Mouse (Mus musculus) left cerebral cortex, postnatal 14 days (tissue): ENCODE data around the gene Col4a2. TPM values are rescaled to one million over a fixed set of nuclear protein-coding genes. Genes with fewer than 3 reads are reported as not detected.
A peak's percentile ranks its signal among the peaks of the same experiment; 100 is the strongest.

Source experiments
- DNase-seq, 2 experiments: peaks; one replicate each; pipeline ENCODE4 v3.0.0; 2021 to 2022; ENCODE audit warnings: low spot score in 2 of 2, mixed read lengths in 1 of 2
- intact Hi-C: fragments of 180-260 bp; cut with DNase I; formaldehyde crosslinking; loops from one replicate; pipeline ENCODE4 v1.15.1; 2025
- total RNA-seq, 2 experiments: library from RNA; stranded (reverse); gene quantifications; 2 replicates each; pipeline ENCODE4 v1.2.3; 2021

Col4a2 gene
- total RNA-seq, 2 experiments from 2014 or later = 72.4 to 78.6 TPM

DNA sequence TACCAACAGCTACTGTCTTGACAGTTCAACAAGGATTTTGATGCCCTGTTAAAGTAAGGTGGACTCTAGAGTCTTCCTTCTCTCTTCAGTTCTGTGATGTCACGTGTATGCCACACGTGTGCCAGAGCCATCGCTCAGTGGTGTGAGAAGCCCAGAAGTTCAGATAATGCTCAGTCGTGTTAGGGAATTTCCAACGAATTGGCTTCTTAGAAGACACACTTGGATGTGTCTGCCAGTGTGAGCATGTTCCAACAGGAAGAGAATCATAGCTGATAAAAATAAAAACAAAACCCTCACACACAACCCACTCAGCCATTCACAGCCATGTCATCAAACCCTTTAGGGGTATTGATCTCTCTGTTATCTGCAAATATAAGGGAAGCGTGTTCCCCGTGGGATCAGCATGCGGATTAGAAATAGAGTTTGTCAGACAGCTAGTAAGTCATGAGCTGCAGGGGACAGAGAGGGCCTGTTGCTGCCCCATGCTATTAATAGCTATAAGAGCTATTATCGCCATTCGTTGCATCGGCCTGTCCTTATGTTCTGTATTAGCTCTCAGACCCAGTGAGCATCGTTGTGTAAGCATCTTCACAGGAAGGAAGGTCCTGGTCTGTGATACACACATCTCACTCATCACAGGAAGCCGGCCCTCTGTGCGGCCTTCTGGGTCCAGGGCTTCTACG, 61.2 kb downstream of the Col4a2 start:
- DNase-seq = no peak
- intact Hi-C loops = no loop called here

- intact Hi-C loops = no loop called here
- DNase-seq = no peak
Observed at GRCm38 (mm10) chr8:11374326-11375076, 61.9 kb downstream of the Col4a2 start.

GRCm38 (mm10) chr8:11375749-11376438, 63.3 kb downstream of the Col4a2 start:
- intact Hi-C loops = no loop called here
- DNase-seq = no peak

DNA sequence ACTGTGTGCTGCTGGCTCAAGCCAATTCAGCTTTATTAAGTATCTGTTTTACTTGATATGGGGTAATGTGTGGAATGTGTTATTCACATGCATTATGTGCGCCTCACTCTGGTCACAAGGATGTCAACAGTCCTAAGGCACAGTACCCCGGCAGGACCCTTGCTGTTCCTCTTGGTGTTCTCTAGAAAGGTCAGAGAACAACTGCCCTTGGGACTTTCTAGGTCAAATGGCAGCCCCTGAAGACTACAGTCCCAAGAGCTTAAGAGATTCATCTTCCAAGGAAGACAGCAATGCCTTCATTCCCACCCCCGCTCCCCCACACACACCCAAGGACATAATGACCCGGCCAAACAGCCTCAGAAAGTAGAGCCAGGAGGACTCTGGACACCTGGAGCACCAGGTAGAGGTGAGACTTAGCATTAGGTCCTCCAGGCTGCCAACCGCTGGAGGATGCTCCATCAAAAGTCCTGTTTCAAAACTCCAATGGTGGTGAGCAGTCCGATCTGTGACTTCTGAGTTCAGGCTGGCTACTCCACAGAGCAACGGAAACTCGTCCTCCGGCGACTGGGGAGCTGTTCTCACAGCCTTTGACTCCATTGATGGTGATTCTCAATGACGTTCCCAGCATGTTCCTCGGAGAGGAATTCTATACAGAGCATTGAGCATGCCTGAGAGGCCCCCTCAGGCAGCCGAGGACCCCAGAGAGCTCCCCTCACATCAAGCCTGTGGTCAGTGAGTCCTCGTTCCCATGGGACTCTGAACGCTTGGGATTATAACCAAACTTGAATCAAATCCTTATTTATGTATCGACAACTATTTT, 65.0 kb downstream of the Col4a2 start:
- intact Hi-C loops = no loop called here
- DNase-seq = no peak

DNA sequence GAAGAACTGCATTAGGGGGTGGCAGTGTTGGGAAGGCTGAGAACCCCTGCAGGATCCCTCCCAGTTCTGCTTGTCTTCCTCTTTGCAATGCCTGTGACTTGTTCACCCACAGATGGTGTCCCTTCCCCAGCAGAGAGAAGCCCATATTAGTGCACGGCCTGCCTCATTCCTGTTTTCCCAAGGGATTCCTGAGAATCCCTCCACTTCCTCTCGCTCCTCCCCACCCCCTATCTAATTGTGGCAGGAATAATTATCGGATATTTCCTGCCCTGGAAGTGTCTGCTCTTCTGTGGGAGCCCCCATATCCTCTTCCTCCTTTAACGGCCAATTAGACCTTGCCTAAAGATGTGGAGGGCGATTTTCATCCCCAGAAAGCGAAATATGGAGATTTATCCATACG, 67.0 kb downstream of the Col4a2 start:
- no peak for DNase-seq
- intact Hi-C loops = no loop called here

DNA sequence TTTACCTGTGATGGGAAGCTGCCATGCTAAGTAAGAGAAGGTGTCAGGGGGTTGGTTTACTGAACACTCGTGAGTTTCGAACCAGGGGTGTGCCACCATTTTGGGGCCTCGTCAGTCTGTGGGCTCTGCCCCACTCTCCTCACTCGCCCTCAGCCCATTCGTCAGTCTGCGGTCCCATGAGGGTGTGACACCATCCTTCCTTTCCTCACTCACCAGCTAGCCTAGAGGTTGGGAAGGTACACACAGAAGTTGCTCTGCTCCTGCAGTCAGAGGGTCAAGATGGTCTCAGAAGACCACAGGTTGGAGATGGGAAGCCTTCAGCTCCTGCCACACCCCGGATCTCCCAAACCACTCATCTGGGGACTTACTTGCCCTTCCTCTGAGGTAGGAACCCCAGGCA, 68.9 kb downstream of the Col4a2 start:
- no peak for DNase-seq
- intact Hi-C loops = no loop called here

- DNase-seq = peak; percentile 75 to 88
- intact Hi-C loops = loop anchor here (2.0 kb wide), 1 partner anchor 131 kb away; no protein-coding TSS in a partner anchor
Observed at GRCm38 (mm10) chr8:11382059-11382810, 69.6 kb downstream of the Col4a2 start.

DNA sequence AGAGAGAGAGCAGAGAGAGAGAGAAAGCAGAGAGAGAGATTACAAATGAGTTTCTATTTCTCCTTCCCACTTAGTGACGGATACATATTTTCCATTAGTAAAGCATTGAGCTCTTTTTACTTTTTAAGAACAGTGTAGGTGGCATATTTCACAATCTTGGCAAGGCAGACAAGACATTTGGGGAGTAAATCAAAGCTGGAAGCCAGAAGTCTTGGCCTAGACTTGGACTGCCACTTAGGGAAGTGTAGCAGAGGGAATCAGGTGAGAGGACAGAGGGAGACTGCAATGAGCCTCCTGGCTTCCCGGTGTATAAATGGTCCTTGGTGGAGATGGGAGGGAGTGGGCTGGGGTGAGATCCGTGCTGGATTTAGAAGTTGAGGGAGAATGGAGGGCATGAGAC, 70.3 kb downstream of the Col4a2 start:
- intact Hi-C loops = loop anchor here (2.0 kb wide), 1 partner anchor 132 kb away; no protein-coding TSS in a partner anchor
- DNase-seq = no peak

- intact Hi-C loops = loop anchor here (2.0 kb wide), 1 partner anchor 133 kb away; no protein-coding TSS in a partner anchor
- no peak for DNase-seq
Observed at GRCm38 (mm10) chr8:11383379-11383778, 70.8 kb downstream of the Col4a2 start.

DNA sequence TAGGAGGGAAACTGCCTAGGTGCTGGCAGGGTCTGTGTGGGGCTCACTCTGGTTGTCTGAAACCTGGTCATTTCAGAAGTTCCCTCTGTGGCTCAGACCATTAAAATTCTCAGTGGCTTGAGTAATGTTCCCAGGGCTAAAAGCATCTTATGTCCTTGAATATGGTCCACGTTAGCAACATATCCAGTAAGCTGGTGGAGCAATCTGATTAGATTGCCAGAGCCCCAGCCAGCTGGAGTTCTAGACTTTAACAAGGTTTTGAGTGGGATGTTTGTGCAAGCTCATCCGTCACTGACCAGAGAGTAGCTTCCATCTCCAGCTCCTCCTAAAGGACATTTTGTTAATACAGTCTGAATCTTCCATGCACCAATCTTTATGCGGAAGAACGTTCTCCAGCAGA, 72.2 kb downstream of the Col4a2 start:
- intact Hi-C loops = no loop called here
- peak in 1 of 2 experiments; percentile 36 for DNase-seq

- intact Hi-C loops = no loop called here
- peak in 1 of 2 experiments; percentile 35 for DNase-seq
Observed at GRCm38 (mm10) chr8:11385272-11385905, 72.8 kb downstream of the Col4a2 start.

DNA sequence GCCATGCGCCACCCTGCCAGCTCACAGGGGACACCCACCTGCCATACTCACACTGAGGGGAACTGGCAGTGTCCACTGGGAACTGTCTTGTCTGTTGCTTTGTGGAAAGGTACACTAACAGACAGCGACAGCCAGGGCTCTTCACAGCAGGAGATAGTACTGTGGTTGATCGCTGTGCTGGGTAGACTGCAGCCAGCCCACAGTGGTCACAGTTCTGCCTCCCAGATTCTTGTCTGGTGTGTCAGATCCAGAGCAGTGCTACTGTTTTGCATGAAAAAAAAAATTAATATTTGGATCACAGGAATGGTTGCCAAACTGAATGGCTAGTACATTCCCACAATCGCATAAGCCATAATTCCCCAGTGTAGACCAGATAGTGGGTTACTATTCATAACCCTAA, 74.7 kb downstream of the Col4a2 start:
- intact Hi-C loops = no loop called here
- no peak for DNase-seq

- intact Hi-C loops = loop anchor here (5.0 kb wide), 1 partner anchor 77 kb away; the partner anchor contains the start of genes Col4a1 and Col4a2
- no peak for DNase-seq
Observed at GRCm38 (mm10) chr8:11389275-11390050, 76.9 kb downstream of the Col4a2 start.

- intact Hi-C loops = loop anchor here (2.0 to 5.0 kb wide), 2 partner anchors 80 to 140 kb away; partner anchors contain the start of genes Col4a1 and Col4a2
- peak; percentile 47 to 75 for DNase-seq
Observed at GRCm38 (mm10) chr8:11392739-11393138, 80.1 kb downstream of the Col4a2 start.

DNA sequence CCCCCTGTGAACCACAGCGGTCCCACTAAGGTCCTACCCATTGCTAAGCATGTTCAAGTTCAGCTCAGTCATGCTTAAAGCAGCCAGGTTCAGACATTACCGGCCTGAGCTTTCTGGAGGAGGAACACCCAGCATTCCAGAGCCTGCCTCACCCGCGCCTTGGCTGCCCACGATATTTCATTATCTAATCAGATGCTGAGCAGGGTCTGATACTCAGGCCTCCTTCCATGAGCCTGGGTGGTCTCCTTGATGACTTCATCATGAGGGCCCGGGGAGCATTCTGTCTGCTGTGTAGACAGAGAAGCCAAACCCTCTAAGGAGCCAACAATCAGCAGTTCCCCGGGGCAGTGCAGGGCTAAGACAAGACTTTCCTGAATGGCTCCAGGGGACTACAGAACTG, 80.6 kb downstream of the Col4a2 start:
- no peak for DNase-seq
- intact Hi-C loops = loop anchor here (2.0 to 5.0 kb wide), 2 partner anchors 81 to 140 kb away; partner anchors contain the start of genes Col4a1 and Col4a2

GRCm38 (mm10) chr8:11393607-11394006, 81.0 kb downstream of the Col4a2 start:
- DNase-seq = no peak
- intact Hi-C loops = loop anchor here (2.0 to 5.0 kb wide), 2 partner anchors 81 to 141 kb away; partner anchors contain the start of genes Col4a1 and Col4a2

DNA sequence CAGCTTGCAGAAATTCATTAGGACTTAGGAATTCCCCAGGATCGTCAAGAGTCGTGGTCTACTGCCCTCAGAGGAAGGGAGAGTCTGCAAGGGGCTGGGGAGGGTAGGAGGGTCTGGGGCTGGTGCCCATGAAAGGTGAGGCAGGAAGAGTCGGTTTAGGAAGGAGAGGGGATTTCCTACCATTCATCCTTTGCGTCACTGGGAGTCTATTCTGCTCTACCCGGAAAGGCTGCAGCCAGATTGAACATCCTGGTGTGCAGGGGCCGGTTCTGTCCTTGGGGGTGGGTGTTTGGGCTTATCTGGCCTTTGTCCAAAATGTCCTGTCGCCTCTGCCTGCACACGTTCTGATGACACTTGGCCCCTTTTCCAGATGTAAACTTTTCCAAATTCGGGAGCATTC, 82.2 kb downstream of the Col4a2 start:
- no peak for DNase-seq
- intact Hi-C loops = loop anchor here (5.0 kb wide), 1 partner anchor 82 kb away; the partner anchor contains the start of genes Col4a1 and Col4a2
